Mouse (Mus musculus) heart, embryonic 16.5 days (tissue): ENCODE results near the gene 4930432M17Rik. TPM values are rescaled to one million over a fixed set of nuclear protein-coding genes. Genes with fewer than 3 reads are reported as not detected.

Source experiments
- ATAC-seq: fragments of 200-750 bp; cut with Nextera tagmentation; replicated peaks from 2 replicates; pipeline ENCODE4 v1.8.0; 2017; ENCODE audit warnings: moderate number of reproducible peaks; ENCODE audit not compliant: insufficient read depth, low FRiP score; ENCODE audit errors: extremely low read depth
- H3K27ac ChIP-seq: fragments of 300-500 bp; sonication (generic); 2 replicates; pipeline ENCODE4 v1.5.1; 2014; ENCODE audit warnings: mild to moderate bottlenecking, low read length, control low read depth, moderate library complexity
- H3K27me3 ChIP-seq: fragments of 300-500 bp; sonication (generic); 2 replicates; pipeline ENCODE4 v1.6.1; 2014; ENCODE audit warnings: low read length, mixed read lengths; ENCODE audit not compliant: control insufficient read depth, insufficient read depth
- H3K36me3 ChIP-seq: fragments of 300-500 bp; sonication (generic); 2 replicates; pipeline ENCODE4 v1.6.1; 2014; ENCODE audit not compliant: control insufficient read depth, insufficient read depth
- H3K4me1 ChIP-seq: fragments of 300-500 bp; sonication (generic); 2 replicates; pipeline ENCODE4 v1.6.1; 2014; ENCODE audit warnings: low read length, mixed read lengths; ENCODE audit not compliant: control insufficient read depth, insufficient read depth
- H3K4me2 ChIP-seq: fragments of 300-500 bp; sonication (generic); 2 replicates; pipeline ENCODE4 v1.6.1; 2014; ENCODE audit warnings: low read depth, mild to moderate bottlenecking, control low read depth, low read length
- H3K4me3 ChIP-seq: fragments of 300-500 bp; sonication (generic); 2 replicates; pipeline ENCODE4 v1.5.1; 2014; ENCODE audit warnings: mild to moderate bottlenecking, control low read depth, low read length
- H3K9ac ChIP-seq: fragments of 300-500 bp; sonication (generic); 2 replicates; pipeline ENCODE4 v1.6.1; 2014; ENCODE audit warnings: low read length, control low read depth
- H3K9me3 ChIP-seq: fragments of 300-500 bp; sonication (generic); replicated peaks from 2 replicates; pipeline ENCODE4 v1.6.1; 2016; ENCODE audit warnings: low read length; ENCODE audit not compliant: control insufficient read depth
- WGBS: fragments of 180-500 bp; shearing (Covaris S2); extraction: QIAGEN DNeasy Blood & Tissue Kit; methylation state at CpG from one replicate; pipeline ENCODE4 v1.1.7; 2014; 5-methylcytosine and 5-hydroxymethylcytosine counted together
- polyA plus RNA-seq: library from polyadenylated mRNA; unstranded; fragments of >200 nt; fragmentation: Nextera tagmentation; extraction: Ambion mirVana; gene quantifications from 2 replicates; pipeline ENCODE4 v1.2.1, GENCODE M21; 2015

The 4930432M17Rik gene
- polyA plus RNA-seq, 1 experiment from 2014 or later = not detected

GRCm38 (mm10) chr3:121637792-121638191 is 32.8 kb upstream of the 4930432M17Rik start:
- ATAC-seq = no peak
- H3K27ac ChIP-seq = no peak overlapping the region
- no peak overlapping the region for H3K9ac ChIP-seq
- H3K4me3 ChIP-seq = no peak overlapping the region
- H3K27me3 ChIP-seq = no peaks in the 10 kb centered on the region; the same call in 1 of the 2 replicates
- peaks cover 6% of the 10 kb centered on the region for H3K4me1 ChIP-seq
- 72% methylated on average over 5 of the region's 5 CpGs for WGBS
- H3K36me3 ChIP-seq = no peaks in the 10 kb centered on the region
- H3K9me3 ChIP-seq = no peaks in the 10 kb centered on the region
- H3K4me2 ChIP-seq = no peak overlapping the region

DNA sequence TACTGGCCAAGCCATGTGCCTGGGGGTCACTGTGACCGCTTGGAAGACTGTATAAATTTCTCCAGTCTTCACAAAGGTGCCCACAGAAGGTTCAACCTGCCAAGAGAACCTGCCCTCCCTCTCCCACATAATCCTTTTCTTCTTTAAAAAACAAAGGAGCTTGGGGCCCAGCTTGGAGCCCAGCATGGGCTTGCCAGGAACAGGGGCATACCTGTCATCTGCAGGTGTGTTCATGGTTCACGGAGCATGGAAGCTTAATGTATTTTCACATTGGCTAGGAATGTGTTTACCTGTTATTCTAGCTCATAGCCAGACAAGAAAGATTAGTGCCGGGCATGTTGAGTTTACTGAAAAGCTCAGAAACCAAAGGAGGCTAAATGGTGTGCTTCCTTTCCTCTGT is 32.3 kb upstream of the 4930432M17Rik start:
- no peaks in the 10 kb centered on the region for H3K36me3 ChIP-seq
- no peak overlapping the region for H3K9ac ChIP-seq
- peaks cover 6% of the 10 kb centered on the region for H3K4me1 ChIP-seq
- WGBS = 93% methylated on average over 3 of the region's 3 CpGs
- H3K27ac ChIP-seq = no peak overlapping the region
- no peak overlapping the region for H3K4me3 ChIP-seq
- no peaks in the 10 kb centered on the region; the same call in 1 of the 2 replicates for H3K27me3 ChIP-seq
- H3K9me3 ChIP-seq = no peaks in the 10 kb centered on the region
- ATAC-seq = no peak
- no peak overlapping the region for H3K4me2 ChIP-seq

DNA sequence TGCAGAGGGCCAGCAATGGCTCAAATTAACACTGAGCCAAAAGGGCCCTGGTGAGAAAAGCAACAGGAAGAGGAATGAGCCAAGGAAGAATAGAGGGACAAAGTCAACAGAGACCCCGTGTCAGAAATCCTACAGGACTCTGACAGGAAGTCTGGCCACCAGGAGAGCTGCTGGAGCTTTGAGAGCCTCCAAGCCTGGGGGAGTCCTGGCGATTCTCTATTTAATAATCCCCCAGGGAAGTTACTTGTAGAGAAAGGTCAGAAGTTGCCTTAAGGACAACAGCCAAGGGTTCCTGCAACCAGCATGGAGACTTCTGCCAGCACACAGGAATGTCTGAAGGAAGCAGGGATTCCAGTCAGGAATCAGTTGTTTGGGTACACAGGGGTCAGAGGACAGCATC is 30.0 kb upstream of the 4930432M17Rik start:
- Histone ChIP-seq H3K27ac (no peak overlapping the region), H3K9ac (no peak overlapping the region), H3K4me2 (no peak overlapping the region), H3K4me3 (no peak overlapping the region), H3K9me3 (no peaks in the 10 kb centered on the region), H3K4me1 (peaks cover 6% of the 10 kb centered on the region), H3K36me3 (no peaks in the 10 kb centered on the region), H3K27me3 (no peaks in the 10 kb centered on the region; the same call in 1 of the 2 replicates)
- no peak for ATAC-seq
- 31% methylated on average over 2 of the region's 2 CpGs for WGBS

GRCm38 (mm10) chr3:121643236-121643635 is 27.3 kb upstream of the 4930432M17Rik start:
- WGBS = 23% methylated on average over 8 of the region's 8 CpGs
- ATAC-seq = peak; percentile 76
- H3K4me2 ChIP-seq = peak overlapping the region; percentile 2; the same call in 1 of the 2 replicates

GRCm38 (mm10) chr3:121645447-121645846 is 25.1 kb upstream of the 4930432M17Rik start:
- Histone ChIP-seq H3K36me3 (no peaks in the 10 kb centered on the region), H3K4me1 (peaks cover 14% of the 10 kb centered on the region), H3K27ac (no peak overlapping the region), H3K27me3 (no peaks in the 10 kb centered on the region), H3K4me3 (no peak overlapping the region), H3K4me2 (no peak overlapping the region), H3K9me3 (no peaks in the 10 kb centered on the region), H3K9ac (no peak overlapping the region)
- 74% methylated on average over 7 of the region's 7 CpGs for WGBS
- no peak for ATAC-seq

More at GRCm38 (mm10) chr3:121643236-121643635, 27.3 kb upstream of the 4930432M17Rik start:
- Histone ChIP-seq H3K4me1 (peaks cover 12% of the 10 kb centered on the region), H3K36me3 (no peaks in the 10 kb centered on the region), H3K27ac (peak overlapping the region; percentile 33; the same call in 1 of the 2 replicates), H3K4me3 (no peak overlapping the region), H3K9me3 (no peaks in the 10 kb centered on the region), H3K27me3 (no peaks in the 10 kb centered on the region), H3K9ac (no peak overlapping the region)

DNA sequence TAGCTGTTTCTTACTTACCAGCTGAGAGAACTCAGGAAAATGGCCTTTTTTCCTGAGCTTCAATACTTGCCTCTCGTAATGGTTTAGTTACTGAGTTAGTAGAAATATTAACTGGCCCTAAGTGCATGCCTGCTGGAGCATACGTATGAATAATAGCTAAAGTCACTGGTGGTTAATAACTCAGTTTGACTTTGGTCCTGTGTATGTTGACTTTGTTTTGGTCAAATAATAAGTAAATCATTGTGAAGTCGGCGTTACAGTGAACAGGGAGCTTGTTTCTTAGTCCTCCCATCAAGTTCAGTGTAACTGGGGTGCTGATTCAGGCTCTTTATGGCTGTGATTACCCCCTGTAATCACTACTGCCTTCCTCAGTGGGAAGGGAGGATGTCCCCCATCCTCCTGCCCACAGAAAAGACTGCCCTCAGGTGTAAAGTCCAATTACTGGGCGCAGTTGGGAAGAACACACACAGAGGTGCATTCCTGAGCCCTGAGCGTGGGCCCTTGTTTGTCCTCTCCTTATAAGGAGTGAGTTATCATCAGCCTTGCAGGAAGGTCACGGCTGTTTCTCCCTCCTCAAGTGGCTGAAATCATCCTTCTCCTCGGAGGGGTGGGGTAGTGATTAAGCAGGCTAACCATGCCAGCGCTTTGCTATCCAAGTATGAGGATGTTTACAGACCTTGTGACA is 24.1 kb upstream of the 4930432M17Rik start:
- peaks cover 14% of the 10 kb centered on the region for H3K4me1 ChIP-seq
- ATAC-seq = peak; percentile 39; the same call in 1 of the 2 replicates
- H3K36me3 ChIP-seq = no peaks in the 10 kb centered on the region
- no peaks in the 10 kb centered on the region for H3K9me3 ChIP-seq
- no peak overlapping the region for H3K4me3 ChIP-seq
- 39% methylated on average over 9 of the region's 9 CpGs for WGBS
- H3K9ac ChIP-seq = no peak overlapping the region
- H3K4me2 ChIP-seq = no peak overlapping the region
- H3K27ac ChIP-seq = peak overlapping the region; percentile 16
- no peaks in the 10 kb centered on the region for H3K27me3 ChIP-seq

DNA sequence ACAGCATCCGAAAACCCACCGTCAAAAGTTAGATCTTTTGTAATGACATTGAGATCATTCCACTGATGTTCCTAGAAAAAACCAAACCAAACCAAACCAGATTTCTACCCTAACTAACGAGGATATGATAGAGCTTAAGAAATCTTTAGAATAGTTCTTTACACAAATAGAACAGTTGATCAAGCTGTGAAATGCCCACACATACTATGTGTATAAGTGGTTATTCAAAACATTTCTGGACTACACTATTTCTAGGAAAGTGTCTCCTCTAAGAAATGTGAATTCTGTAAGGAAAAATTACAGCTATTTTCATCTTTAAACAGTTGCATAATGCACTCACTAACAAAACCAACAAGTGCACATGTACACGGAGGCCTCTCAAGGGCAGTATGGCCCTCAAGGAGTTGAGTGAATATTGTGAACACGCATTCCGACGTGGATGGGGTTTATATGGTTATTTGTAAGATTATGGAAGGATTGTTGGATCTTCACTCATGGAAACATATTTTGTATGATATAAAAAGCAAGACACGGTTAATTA is 22.3 kb upstream of the 4930432M17Rik start:
- no peak overlapping the region for H3K4me2 ChIP-seq
- no peaks in the 10 kb centered on the region for H3K9me3 ChIP-seq
- ATAC-seq = no peak
- no peak overlapping the region for H3K27ac ChIP-seq
- 93% methylated on average over 8 of the region's 8 CpGs for WGBS
- H3K4me3 ChIP-seq = no peak overlapping the region
- H3K9ac ChIP-seq = no peak overlapping the region
- H3K27me3 ChIP-seq = no peaks in the 10 kb centered on the region
- peaks cover 14% of the 10 kb centered on the region for H3K4me1 ChIP-seq
- no peaks in the 10 kb centered on the region for H3K36me3 ChIP-seq

- no peak overlapping the region for H3K4me3 ChIP-seq
- peak overlapping the region; percentile 33; the same call in 1 of the 2 replicates for H3K27ac ChIP-seq
- H3K9me3 ChIP-seq = no peaks in the 10 kb centered on the region
- H3K4me2 ChIP-seq = 0 out of 2 replicates have a peak overlapping the region, but pooled peaks have one; percentile 4
- 27% methylated on average over 10 of the region's 10 CpGs for WGBS
- H3K36me3 ChIP-seq = no peaks in the 10 kb centered on the region
- no peak overlapping the region for H3K9ac ChIP-seq
- no peaks in the 10 kb centered on the region for H3K27me3 ChIP-seq
- peaks cover 14% of the 10 kb centered on the region for H3K4me1 ChIP-seq
- no peak for ATAC-seq
Measured at GRCm38 (mm10) chr3:121650052-121650671, 20.4 kb upstream of the 4930432M17Rik start.

DNA sequence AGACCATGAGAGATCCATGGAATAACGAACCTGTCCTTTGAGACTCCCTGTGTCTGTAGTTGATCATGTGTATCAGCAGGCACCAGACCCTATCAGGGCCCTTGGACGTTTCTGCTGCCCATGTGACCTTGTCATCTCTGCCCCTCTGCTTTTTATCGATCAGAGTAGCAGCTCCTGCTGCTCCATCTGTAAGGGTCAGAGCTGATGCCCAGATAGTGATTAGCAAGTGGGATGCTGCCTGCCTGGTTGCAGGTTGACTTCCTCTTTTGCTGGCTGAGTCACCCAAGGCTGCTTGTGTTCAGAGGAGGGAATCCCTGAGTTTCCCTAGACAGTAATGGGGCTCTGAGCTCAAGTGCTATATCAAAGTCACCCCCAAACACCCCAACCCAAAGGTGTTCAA is 18.9 kb upstream of the 4930432M17Rik start:
- no peak for ATAC-seq
- H3K4me3 ChIP-seq = no peak overlapping the region
- no peaks in the 10 kb centered on the region for H3K36me3 ChIP-seq
- H3K27ac ChIP-seq = no peak overlapping the region
- H3K9ac ChIP-seq = no peak overlapping the region
- H3K9me3 ChIP-seq = no peaks in the 10 kb centered on the region
- H3K4me1 ChIP-seq = peaks cover 7% of the 10 kb centered on the region
- no peak overlapping the region for H3K4me2 ChIP-seq
- 41% methylated on average over 3 of the region's 3 CpGs for WGBS
- H3K27me3 ChIP-seq = no peaks in the 10 kb centered on the region
